Mouse (Mus musculus) thymus, adult 2 months (tissue): ENCODE results near the gene Ostn. TPM values are rescaled to one million over a fixed set of nuclear protein-coding genes. Genes with fewer than 3 reads are reported as not detected.

Experiments used
- DNase-seq: peaks from one replicate; pipeline ENCODE4 v3.0.0; 2021
- H3K27ac ChIP-seq: fragments of 200-500 bp; 2 replicates; pipeline ENCODE4 v1.5.1; 2012; ENCODE audit warnings: low read length, control low read depth; ENCODE audit not compliant: control insufficient read depth, insufficient read depth
- H3K27me3 ChIP-seq: fragments of 200-500 bp; 2 replicates; pipeline ENCODE4 v1.6.1; 2012; ENCODE audit warnings: mild to moderate bottlenecking, low read length, moderate library complexity, mixed read lengths; ENCODE audit not compliant: control insufficient read depth, insufficient read depth
- H3K36me3 ChIP-seq: fragments of 200-500 bp; 2 replicates; pipeline ENCODE4 v1.6.1; 2012; ENCODE audit warnings: mild to moderate bottlenecking, low read length, moderate library complexity; ENCODE audit not compliant: control insufficient read depth, insufficient read depth
- H3K4me1 ChIP-seq: fragments of 200-500 bp; replicated peaks from 2 replicates; pipeline ENCODE4 v1.6.1; 2012; ENCODE audit warnings: low read length; ENCODE audit not compliant: control insufficient read depth, insufficient read depth
- H3K4me3 ChIP-seq: fragments of 200-500 bp; 2 replicates; pipeline ENCODE4 v1.5.1; 2012; ENCODE audit warnings: mild to moderate bottlenecking, low read length, control low read depth, moderate library complexity; ENCODE audit not compliant: control insufficient read depth, insufficient read depth
- CTCF ChIP-seq: fragments of 200-500 bp; IDR thresholded peaks from 2 replicates; pipeline ENCODE4 v1.5.1; 2012; ENCODE audit warnings: mild to moderate bottlenecking, control low read depth, low read length, moderate library complexity, borderline replicate concordance; ENCODE audit not compliant: control insufficient read depth, poor library complexity, insufficient read depth; ENCODE audit errors: extremely low read depth
- POLR2A ChIP-seq: fragments of 200-500 bp; IDR thresholded peaks from 2 replicates; pipeline ENCODE4 v1.6.1; 2012; ENCODE audit warnings: mild to moderate bottlenecking, low read length, control low read depth, moderate library complexity; ENCODE audit not compliant: control insufficient read depth, poor library complexity, insufficient read depth; ENCODE audit errors: extremely low read depth
- WGBS: fragments of 180-500 bp; shearing (Covaris S2); methylation state at CpG from one replicate; pipeline ENCODE4 v1.1.7; 2018; 5-methylcytosine and 5-hydroxymethylcytosine counted together
- polyA plus RNA-seq: library from polyadenylated mRNA; depleted of rRNA; stranded (reverse); fragments of >200 nt; gene quantifications from 2 replicates; pipeline ENCODE4 v1.2.3, GENCODE M21; 2012

The Ostn gene
- polyA plus RNA-seq, 1 experiment, result not detected

DNA sequence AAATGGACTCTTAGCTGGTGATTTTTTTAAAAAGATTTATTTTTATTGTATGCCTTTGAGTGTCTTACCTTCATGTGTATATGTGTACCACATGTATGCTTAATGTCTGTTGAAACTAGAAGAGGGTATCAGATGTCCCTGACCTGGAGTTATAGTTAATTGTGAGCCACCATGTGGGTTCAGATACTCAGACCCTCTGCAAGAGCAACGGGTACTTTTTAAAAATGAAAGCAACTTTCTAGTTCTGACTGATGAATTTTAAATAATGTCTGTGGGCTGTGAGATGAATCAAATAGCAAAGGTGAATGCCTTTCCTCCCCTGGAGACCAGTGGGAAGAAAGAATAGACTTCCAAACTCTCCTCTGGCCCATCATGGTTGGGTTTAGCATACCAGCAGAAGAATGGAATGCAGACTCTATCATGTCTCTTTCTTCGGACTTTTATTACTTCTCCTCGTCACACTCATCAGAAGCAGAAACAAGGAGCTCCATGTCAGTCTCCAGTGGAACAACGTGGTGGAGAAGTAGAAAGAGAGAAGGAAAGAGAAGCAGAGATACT, 79.6 kb downstream of the Ostn start:
- Histone ChIP-seq H3K27ac (no peak overlapping the region), H3K27me3 (no peaks in the 10 kb centered on the region), H3K36me3 (no peaks in the 10 kb centered on the region), H3K4me3 (no peak overlapping the region), H3K4me1 (peaks cover 5% of the 10 kb centered on the region; the same call in 1 of the 2 replicates)
- no peak for DNase-seq
- TF ChIP-seq CTCF (no peak), POLR2A (no peak)
- WGBS, result 68% methylated on average over 4 of the region's 4 CpGs

DNA sequence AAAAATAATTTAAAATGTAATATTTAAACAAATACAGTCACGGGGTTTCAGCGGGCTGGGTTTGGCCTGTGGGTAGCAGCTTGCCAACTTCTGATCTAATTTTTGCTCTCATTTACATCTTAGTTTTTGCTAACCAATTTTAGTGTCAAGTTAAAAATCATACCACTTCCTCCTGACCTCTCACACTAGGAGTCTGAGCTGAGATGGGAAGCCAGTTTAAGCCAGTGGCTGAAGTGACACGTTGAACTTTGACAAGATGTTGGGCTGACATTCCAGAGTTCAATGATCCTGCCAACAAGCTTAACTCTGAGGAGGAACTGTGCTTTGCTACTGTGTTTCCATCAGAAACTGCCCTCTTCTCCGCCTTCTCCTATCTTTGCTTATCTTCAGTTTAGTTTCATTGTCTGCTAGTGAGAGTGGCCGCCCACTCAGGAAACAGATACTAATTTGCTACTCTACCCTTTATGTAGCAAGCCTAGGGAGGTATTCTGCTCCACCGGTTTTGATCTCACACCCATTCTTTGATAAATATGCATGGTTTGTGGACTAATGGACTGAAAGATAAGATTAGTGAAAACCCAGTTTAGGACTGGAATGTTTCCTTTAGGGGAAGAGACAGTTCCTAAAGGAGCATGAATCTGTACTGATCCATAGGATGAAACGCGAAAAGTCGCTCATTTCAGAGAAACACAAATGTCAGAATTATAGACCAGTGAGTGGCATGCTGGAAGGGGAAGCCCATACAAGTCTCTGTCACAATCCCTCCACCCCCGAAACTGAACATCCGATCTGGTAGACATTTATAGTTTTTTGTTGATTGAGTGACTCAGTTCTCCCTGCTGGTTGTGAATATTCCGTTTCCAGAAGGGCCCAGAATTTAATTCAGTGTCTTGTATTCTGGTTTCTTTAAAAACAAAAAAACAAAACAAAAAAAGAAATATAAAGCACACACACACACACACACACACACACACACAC, 80.6 kb downstream of the Ostn start:
- WGBS, result 23% methylated on average over 12 of the region's 12 CpGs
- H3K27ac ChIP-seq, result no peak overlapping the region
- DNase-seq, result no peak
- no peak overlapping the region for H3K4me3 ChIP-seq
- no peak for TF ChIP-seq POLR2A
- TF ChIP-seq CTCF, result no peak
- peaks cover 5% of the 10 kb centered on the region; the same call in 1 of the 2 replicates for H3K4me1 ChIP-seq
- H3K36me3 ChIP-seq, result no peaks in the 10 kb centered on the region
- no peaks in the 10 kb centered on the region for H3K27me3 ChIP-seq

DNA sequence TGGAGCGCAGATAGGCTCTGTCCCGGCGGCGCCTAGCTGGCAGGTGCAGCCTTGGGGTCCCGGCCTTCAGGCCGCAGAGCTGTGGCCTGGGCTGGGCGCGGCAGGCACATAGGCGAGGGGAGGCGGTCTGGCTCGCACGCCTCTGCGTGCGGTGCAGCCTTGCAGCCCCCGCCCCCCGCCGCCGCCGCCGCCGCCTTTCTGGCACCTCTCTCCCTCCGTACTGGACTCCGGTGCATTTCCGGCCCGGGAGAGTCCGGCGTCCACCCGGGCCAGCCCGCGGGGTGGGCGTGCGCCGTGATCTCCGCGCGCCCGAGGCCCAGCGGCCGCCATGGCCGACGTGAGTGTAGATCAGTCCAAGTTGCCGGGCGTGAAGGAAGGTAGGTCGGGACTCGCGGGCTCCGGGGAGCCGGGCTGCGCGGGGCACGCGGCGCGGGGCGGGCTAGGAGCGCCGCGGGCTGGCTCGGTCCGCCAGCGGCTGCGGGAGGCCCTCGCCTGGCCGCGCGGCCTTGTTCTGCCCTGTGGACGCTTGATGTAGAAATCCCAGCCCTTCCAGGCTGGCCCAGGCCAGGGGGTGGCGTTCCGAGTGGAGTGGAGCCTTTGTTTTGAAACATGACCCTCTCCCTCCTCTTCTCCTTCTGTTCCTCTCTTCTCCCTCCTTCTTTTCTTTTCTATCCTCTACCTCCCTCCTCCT, 81.6 kb downstream of the Ostn start, which contains the start of gene Ccdc50:
TSS of gene Ccdc50 (plus strand) at position 109 of the 691 bp plus-strand sequence.
- peaks cover 5% of the 10 kb centered on the region; the same call in 1 of the 2 replicates for H3K4me1 ChIP-seq
- no peaks in the 10 kb centered on the region for H3K36me3 ChIP-seq
- TF ChIP-seq CTCF, result no peak
- TF ChIP-seq POLR2A, result 0 out of 2 replicates have a peak, but pooled peaks have one; percentile 46
- H3K27me3 ChIP-seq, result no peaks in the 10 kb centered on the region
- WGBS, result 1% methylated on average over 64 of the region's 69 CpGs
- H3K4me3 ChIP-seq, result peak within 1 kb of the TSS; percentile 99
- peak; percentile 60 for DNase-seq
- H3K27ac ChIP-seq, result peak within 1 kb of the TSS; percentile 7; the same call in 1 of the 2 replicates

DNA sequence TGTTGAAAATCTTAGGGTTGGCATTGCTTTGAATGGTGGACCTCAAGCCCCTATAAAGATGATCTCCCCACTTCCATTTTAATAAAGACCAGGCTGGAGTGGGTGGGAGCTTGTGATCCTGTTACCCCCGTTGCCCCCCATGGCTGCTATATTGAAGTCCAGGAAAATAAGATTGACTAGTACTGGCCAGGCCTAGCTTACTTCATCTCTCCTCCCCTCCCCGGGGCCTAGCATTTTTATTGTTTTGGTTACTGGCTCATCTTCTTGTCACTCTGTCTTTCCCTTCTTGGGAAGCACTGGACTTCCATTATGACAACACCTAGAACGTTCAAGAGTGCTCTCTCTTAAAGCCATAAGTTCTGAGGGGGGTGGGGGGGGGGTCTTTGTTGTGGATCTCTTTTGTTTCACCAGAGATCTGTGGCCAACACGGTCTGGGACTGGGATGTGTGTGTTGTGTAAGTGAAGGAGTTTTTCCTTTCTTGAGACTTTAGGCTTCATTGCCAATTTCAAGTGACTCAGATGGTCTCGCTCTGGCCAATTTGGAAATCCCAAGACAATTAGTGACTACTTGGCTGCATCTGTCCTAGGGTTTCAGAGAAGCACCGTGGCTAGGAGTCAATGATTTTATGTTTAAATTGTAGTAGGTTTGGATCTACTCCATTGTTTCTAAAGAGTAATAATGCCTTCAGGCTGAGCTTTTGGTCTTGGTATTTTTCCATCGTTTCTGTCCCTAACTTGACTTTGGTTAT, 82.4 kb downstream of the Ostn start:
- no peak for TF ChIP-seq CTCF
- 41% methylated on average over 7 of the region's 7 CpGs for WGBS
- no peaks in the 10 kb centered on the region for H3K36me3 ChIP-seq
- H3K4me1 ChIP-seq, result peaks cover 5% of the 10 kb centered on the region; the same call in 1 of the 2 replicates
- no peaks in the 10 kb centered on the region for H3K27me3 ChIP-seq
- no peak overlapping the region; the same call in 1 of the 2 replicates for H3K27ac ChIP-seq
- DNase-seq, result peak; percentile 4
- peak overlapping the region; percentile 99; the same call in 1 of the 2 replicates for H3K4me3 ChIP-seq

DNA sequence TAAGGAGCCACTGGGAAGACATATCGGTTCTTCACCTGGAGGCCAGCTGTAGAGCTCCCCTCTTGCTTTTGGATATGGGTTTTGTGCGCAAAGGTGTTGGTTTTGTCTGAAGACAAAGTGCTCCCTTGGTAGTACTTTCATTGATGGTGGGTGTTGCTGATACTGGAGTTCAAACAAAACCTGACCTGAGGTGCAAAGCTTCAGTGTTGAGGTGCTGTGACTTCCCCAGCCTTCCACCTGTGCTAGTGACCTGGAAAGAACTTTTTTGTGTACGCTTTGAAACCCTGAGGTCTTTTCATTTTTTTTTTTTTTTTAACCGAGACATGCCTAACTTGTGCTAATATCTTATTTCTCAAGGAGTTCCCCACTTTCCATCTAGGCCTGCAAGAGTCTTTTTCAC, 83.0 kb downstream of the Ostn start:
- no peak for TF ChIP-seq CTCF
- TF ChIP-seq POLR2A, result no peak
- WGBS, result 92% methylated on average over 4 of the region's 4 CpGs
- DNase-seq, result no peak
- no peak overlapping the region for H3K4me3 ChIP-seq
- H3K27me3 ChIP-seq, result no peaks in the 10 kb centered on the region
- no peaks in the 10 kb centered on the region for H3K36me3 ChIP-seq
- no peak overlapping the region for H3K27ac ChIP-seq
- H3K4me1 ChIP-seq, result peaks cover 5% of the 10 kb centered on the region; the same call in 1 of the 2 replicates

DNA sequence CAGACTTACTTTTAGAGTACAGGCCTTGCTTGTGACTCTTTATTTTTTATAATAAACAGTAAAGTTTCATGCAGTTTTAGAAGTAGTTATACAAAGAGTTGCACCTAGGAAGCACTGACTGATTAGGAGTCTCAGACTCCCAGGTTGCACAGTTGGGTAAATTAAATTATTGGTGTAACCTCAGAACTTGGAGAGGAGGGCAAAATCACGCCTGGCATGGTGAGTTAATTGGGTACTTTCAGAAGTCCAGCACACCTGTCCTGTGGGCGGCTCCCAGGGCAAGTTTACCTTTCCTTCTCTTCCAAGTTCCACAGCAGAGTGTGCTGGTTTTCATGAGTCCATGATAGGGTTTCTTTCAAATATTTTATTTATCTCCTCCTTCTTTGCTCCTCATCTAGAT, 84.6 kb downstream of the Ostn start:
- 84% methylated on average over 2 of the region's 2 CpGs for WGBS
- DNase-seq, result no peak
- H3K27me3 ChIP-seq, result no peaks in the 10 kb centered on the region
- H3K36me3 ChIP-seq, result no peaks in the 10 kb centered on the region
- no peak overlapping the region for H3K27ac ChIP-seq
- H3K4me1 ChIP-seq, result peaks cover 5% of the 10 kb centered on the region; the same call in 1 of the 2 replicates
- no peak overlapping the region for H3K4me3 ChIP-seq
- TF ChIP-seq CTCF (no peak), POLR2A (no peak)
